Mouse (Mus musculus) cortical plate, adult 2 months (tissue): ENCODE data around the gene Olfr213.
"Not testable (repeated sequence)": the region's sequence is repeated elsewhere in the genome, so short reads cannot be mapped to it uniquely, and the experiment has no call there.

ENCODE experiments used
- CTCF ChIP-seq: fragments of 200-500 bp; IDR thresholded peaks from 2 replicates; pipeline ENCODE4 v1.5.1; 2011; ENCODE audit warnings: mild to moderate bottlenecking, control low read depth, low read length; ENCODE audit not compliant: insufficient read depth; ENCODE audit errors: extremely low read depth
- POLR2A ChIP-seq: fragments of 200-500 bp; IDR thresholded peaks from 2 replicates; pipeline ENCODE4 v1.6.1; 2011; ENCODE audit warnings: mild to moderate bottlenecking, low read length, control low read depth; ENCODE audit not compliant: insufficient read depth; ENCODE audit errors: extremely low read depth

- TF ChIP-seq CTCF, POLR2A: not testable (repeated sequence)
Observed at GRCm38 (mm10) chr6:116506302-116507003, 31.8 kb upstream of the Olfr213 start, which contains the start of gene Olfr212.
